In the genomic region with DNA sequence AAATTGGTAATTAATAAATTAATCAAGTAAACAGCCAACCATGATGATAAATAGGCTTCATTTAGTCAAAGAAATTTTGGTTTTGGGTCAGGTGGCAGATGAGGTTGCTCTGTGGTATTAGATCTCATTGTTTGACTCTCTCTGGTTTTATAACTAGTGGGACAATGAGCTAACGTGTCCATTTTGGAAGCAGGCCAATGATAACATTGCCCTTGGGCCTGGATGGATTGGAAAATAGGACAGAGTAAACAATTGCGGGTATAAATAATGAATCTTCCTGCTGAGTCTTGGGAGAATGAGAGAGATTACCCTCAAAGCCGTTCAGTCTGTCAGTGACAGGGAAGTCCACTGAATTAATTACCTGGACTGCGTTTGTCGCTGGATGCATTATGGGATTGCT, we compare ENCODE assay signal across 14 mouse cellular contexts. TPM values are rescaled to one million over a fixed set of nuclear protein-coding genes. Genes with fewer than 3 reads are reported as not detected.
A peak's percentile ranks its signal among the peaks of the same experiment; 100 is the strongest.
DNase-seq lines count a peak whose midpoint lies in the region; ATAC-seq and TF ChIP-seq lines count a peak whose summit lies in the region.
"Had no signal": no experiment of that assay in that cellular context is flagged by ENCODE, and none has a peak within 500 bp of the region (broad histone marks: within the 10 kb centered on the region; RNA-seq: fewer than 3 reads in every experiment).

No protein-coding gene starts in this region.

- no peaks in the 10 kb centered on the region for H3K27me3 ChIP-seq in neural tube, embryonic 13.5 days
- no peaks in the 10 kb centered on the region for H3K27me3 ChIP-seq in midbrain, postnatal 0 days (ENCODE audit: insufficient read depth, low read length)
- H3K27me3 ChIP-seq in forebrain, embryonic 12.5 days, result no peaks in the 10 kb centered on the region
- no peaks in the 10 kb centered on the region for H3K27me3 ChIP-seq in limb, embryonic 10.5 days (ENCODE audit: low read depth, poor library complexity, severe bottlenecking)
- H3K27me3 ChIP-seq: limb, embryonic 13.5 days had no signal

- H3K27ac ChIP-seq in gastrocnemius, adult 2 months, result peak overlapping the region; percentile 12; the same call in 1 of the 2 replicates
- peak overlapping the region; percentile 39; the same call in 1 of the 2 replicates for H3K27ac ChIP-seq in neural tube, embryonic 13.5 days (replicated peaks)
- H3K27ac ChIP-seq in midbrain, postnatal 0 days (ENCODE audit: low read depth, low read length), result no peak overlapping the region
- H3K27ac ChIP-seq in forebrain, embryonic 12.5 days, result no peak overlapping the region
- H3K27ac ChIP-seq in limb, embryonic 10.5 days, result no peak overlapping the region
- H3K27ac ChIP-seq: embryonic facial prominence, embryonic 10.5 days; limb, embryonic 13.5 days had no signal

- H3K36me3 ChIP-seq in neural tube, embryonic 13.5 days, result no peaks in the 10 kb centered on the region
- no peaks in the 10 kb centered on the region for H3K36me3 ChIP-seq in midbrain, postnatal 0 days (ENCODE audit: insufficient read depth, low read length)
- H3K36me3 ChIP-seq in forebrain, embryonic 12.5 days (replicated peaks), result no peaks in the 10 kb centered on the region
- H3K36me3 ChIP-seq in limb, embryonic 10.5 days, result peaks cover 14% of the 10 kb centered on the region; the same call in 1 of the 2 replicates

- intact Hi-C loops in gastrocnemius, adult 2 months (cut with DNase I), result no loop called here
- intact Hi-C loops in heart, postnatal 10 days (cut with DNase I), result no loop called here

- 32% methylated on average over 5 of the region's 5 CpGs for WGBS in neural tube, embryonic 13.5 days
- 20% methylated on average over 5 of the region's 5 CpGs for WGBS in midbrain, postnatal 0 days
- WGBS in forebrain, embryonic 12.5 days, result 59% methylated on average over 5 of the region's 5 CpGs
- WGBS in limb, embryonic 10.5 days, result 88% methylated on average over 5 of the region's 5 CpGs

- no peak overlapping the region for H3K4me3 ChIP-seq in gastrocnemius, adult 2 months
- H3K4me3 ChIP-seq in neural tube, embryonic 13.5 days, result no peak overlapping the region
- H3K4me3 ChIP-seq in midbrain, postnatal 0 days (ENCODE audit: low read depth, low read length), result no peak overlapping the region
- no peak overlapping the region for H3K4me3 ChIP-seq in forebrain, embryonic 12.5 days (replicated peaks)
- H3K4me3 ChIP-seq in limb, embryonic 10.5 days, result no peak overlapping the region
- H3K4me3 ChIP-seq: embryonic facial prominence, embryonic 10.5 days; limb, embryonic 13.5 days; myocyte had no signal

- DNase-seq in gastrocnemius, adult 2 months, result no peak
- DNase-seq in gastrocnemius, adult 8-10 months (ENCODE audit: low spot score in 2 of 2), result no peak
- no peak for DNase-seq in neural tube, embryonic 10.5 days (ENCODE audit: extremely low spot score, low spot score)
- DNase-seq in heart, postnatal 10 days, result peak; percentile 53 to 55
- DNase-seq in midbrain, postnatal 0 days (ENCODE audit: low spot score), result peak; percentile 27
- no peak for DNase-seq in limb, embryonic 10.5 days (ENCODE audit: low spot score)
- DNase-seq: gastrocnemius, postnatal 14 days; thymus, postnatal 14 days had no signal

- no peak for ATAC-seq in neural tube, embryonic 13.5 days (ENCODE audit: low read depth)
- ATAC-seq in midbrain, postnatal 0 days (ENCODE audit: low FRiP score), result no peak
- no peak for ATAC-seq in forebrain, embryonic 12.5 days (ENCODE audit: low FRiP score)
- ATAC-seq: intestine, postnatal 0 days had no signal

- TF ChIP-seq CTCF in gastrocnemius, adult 2 months (IDR thresholded peaks at IDR 0.05), result no peak
- no peak for TF ChIP-seq CTCF in midbrain, postnatal 0 days (IDR thresholded peaks at IDR 0.05)

- H3K9me3 ChIP-seq in neural tube, embryonic 13.5 days, result no peaks in the 10 kb centered on the region
- H3K9me3 ChIP-seq in midbrain, postnatal 0 days (ENCODE audit: low read length), result no peaks in the 10 kb centered on the region
- no peaks in the 10 kb centered on the region for H3K9me3 ChIP-seq in forebrain, embryonic 12.5 days
- no peaks in the 10 kb centered on the region for H3K9me3 ChIP-seq in limb, embryonic 10.5 days (replicated peaks)
- H3K9me3 ChIP-seq: embryonic facial prominence, embryonic 10.5 days; limb, embryonic 13.5 days had no signal

- no peak overlapping the region for H3K9ac ChIP-seq in neural tube, embryonic 13.5 days
- no peak overlapping the region for H3K9ac ChIP-seq in midbrain, postnatal 0 days (replicated peaks; ENCODE audit: low read length, poor library complexity, severe bottlenecking)
- no peak overlapping the region for H3K9ac ChIP-seq in forebrain, embryonic 12.5 days
- H3K9ac ChIP-seq: limb, embryonic 13.5 days had no signal

- no peak overlapping the region for H3K4me2 ChIP-seq in neural tube, embryonic 13.5 days
- H3K4me2 ChIP-seq in midbrain, postnatal 0 days (ENCODE audit: low read depth, low read length, poor library complexity, severe bottlenecking), result no peak overlapping the region
- H3K4me2 ChIP-seq in forebrain, embryonic 12.5 days, result no peak overlapping the region
- H3K4me2 ChIP-seq: limb, embryonic 13.5 days had no signal

- H3K4me1 ChIP-seq in neural tube, embryonic 13.5 days (replicated peaks), result peaks cover 69% of the 10 kb centered on the region
- peaks cover 7% of the 10 kb centered on the region for H3K4me1 ChIP-seq in midbrain, postnatal 0 days (ENCODE audit: insufficient read depth, low read length)
- H3K4me1 ChIP-seq in forebrain, embryonic 12.5 days, result peaks cover 36% of the 10 kb centered on the region
- H3K4me1 ChIP-seq in limb, embryonic 10.5 days, result peaks cover 12% of the 10 kb centered on the region

RNA-seq across cellular contexts. Expression of a gene that starts 26.7 kb away (rescaled TPM):
- 1 to 10 TPM; 7.1 to 7.9 TPM for total RNA-seq in gastrocnemius, adult 2 months (2021)
- 1 to 10 TPM; 5.6 to 7.8 (median 7.3) TPM for total RNA-seq in gastrocnemius, adult 8-10 months (2022)
- polyA plus RNA-seq in neural tube, embryonic 13.5 days (2015; fragmentation: Nextera tagmentation; extraction: Ambion mirVana), result 27.3 and 28.8 TPM in 2 replicates
- 10 to 100 TPM; 15.0 to 17.0 TPM for total RNA-seq in heart, postnatal 10 days (2021)
- total RNA-seq in midbrain, postnatal 0 days (2014; rRNA removed), result 27.2 and 34.5 TPM in 2 replicates
- 28.2 and 29.1 TPM in 2 replicates for polyA plus RNA-seq in midbrain, postnatal 0 days (2015; fragmentation: Nextera tagmentation; extraction: Ambion mirVana)
- polyA plus RNA-seq in forebrain, embryonic 12.5 days (2016; fragmentation: Nextera tagmentation; extraction: Ambion mirVana), result 22.3 and 25.5 TPM in 2 replicates
- 22.7 and 24.2 TPM in 2 replicates for polyA plus RNA-seq in limb, embryonic 10.5 days (2016; fragmentation: Nextera tagmentation; extraction: Ambion mirVana)

RNA-seq across cellular contexts. Expression of a gene that starts 41.0 kb away (rescaled TPM):
- 10 to 100 TPM; 18.8 to 26.2 TPM for total RNA-seq in gastrocnemius, adult 2 months (2021)
- 10 to 100 TPM; 20.5 to 22.9 (median 22.6) TPM for total RNA-seq in gastrocnemius, adult 8-10 months (2022)
- polyA plus RNA-seq in neural tube, embryonic 13.5 days (2015; fragmentation: Nextera tagmentation; extraction: Ambion mirVana), result 29.8 and 31.3 TPM in 2 replicates
- total RNA-seq in heart, postnatal 10 days (2021), result 10 to 100 TPM; 22.8 to 23.6 TPM
- total RNA-seq in midbrain, postnatal 0 days (2014; rRNA removed), result 30.7 and 39.2 TPM in 2 replicates
- 26.1 and 27.4 TPM in 2 replicates for polyA plus RNA-seq in midbrain, postnatal 0 days (2015; fragmentation: Nextera tagmentation; extraction: Ambion mirVana)
- polyA plus RNA-seq in forebrain, embryonic 12.5 days (2016; fragmentation: Nextera tagmentation; extraction: Ambion mirVana), result 33.1 and 35.5 TPM in 2 replicates
- polyA plus RNA-seq in limb, embryonic 10.5 days (2016; fragmentation: Nextera tagmentation; extraction: Ambion mirVana), result 43.4 and 45.4 TPM in 2 replicates

RNA-seq across cellular contexts. Expression of a gene that starts 44.2 kb away (rescaled TPM):
- total RNA-seq in gastrocnemius, adult 2 months (2021), result 1 to 10 TPM; 2.1 to 2.8 TPM
- 1 to 10 TPM; 2.9 to 3.5 (median 3.2) TPM for total RNA-seq in gastrocnemius, adult 8-10 months (2022)
- polyA plus RNA-seq in neural tube, embryonic 13.5 days (2015; fragmentation: Nextera tagmentation; extraction: Ambion mirVana), result 128 and 131 TPM in 2 replicates
- 10 to 100 TPM; 17.5 to 21.0 TPM for total RNA-seq in heart, postnatal 10 days (2021)
- total RNA-seq in midbrain, postnatal 0 days (2014; rRNA removed), result 80.5 and 89.5 TPM in 2 replicates
- 68.4 and 71.1 TPM in 2 replicates for polyA plus RNA-seq in midbrain, postnatal 0 days (2015; fragmentation: Nextera tagmentation; extraction: Ambion mirVana)
- 121 and 127 TPM in 2 replicates for polyA plus RNA-seq in forebrain, embryonic 12.5 days (2016; fragmentation: Nextera tagmentation; extraction: Ambion mirVana)
- 178 and 181 TPM in 2 replicates for polyA plus RNA-seq in limb, embryonic 10.5 days (2016; fragmentation: Nextera tagmentation; extraction: Ambion mirVana)

RNA-seq across cellular contexts. Expression of a gene that starts 55.3 kb away (rescaled TPM):
- total RNA-seq in gastrocnemius, adult 2 months (2021), result under 1 TPM; 0.36 to 0.75 TPM
- total RNA-seq in gastrocnemius, adult 8-10 months (2022), result under 1 TPM; 0.19 to 0.73 (median 0.50) TPM
- 8.2 and 8.3 TPM in 2 replicates for polyA plus RNA-seq in neural tube, embryonic 13.5 days (2015; fragmentation: Nextera tagmentation; extraction: Ambion mirVana)
- 1 to 10 TPM; 4.5 to 5.4 TPM for total RNA-seq in heart, postnatal 10 days (2021)
- total RNA-seq in midbrain, postnatal 0 days (2014; rRNA removed), result 7.1 and 7.6 TPM in 2 replicates
- 4.5 and 5.7 TPM in 2 replicates for polyA plus RNA-seq in midbrain, postnatal 0 days (2015; fragmentation: Nextera tagmentation; extraction: Ambion mirVana)
- polyA plus RNA-seq in forebrain, embryonic 12.5 days (2016; fragmentation: Nextera tagmentation; extraction: Ambion mirVana), result 8.8 and 9.4 TPM in 2 replicates
- polyA plus RNA-seq in limb, embryonic 10.5 days (2016; fragmentation: Nextera tagmentation; extraction: Ambion mirVana), result 17.3 and 19.9 TPM in 2 replicates

RNA-seq across cellular contexts. Expression of a gene that starts 55.3 kb away (rescaled TPM):
- total RNA-seq in gastrocnemius, adult 2 months (2021), result 1 to 10 TPM; 1.3 to 1.7 TPM
- 1 to 10 TPM in 1 of 4 experiments, under 1 TPM in 3; 0.56 to 1.7 (median 0.64) TPM for total RNA-seq in gastrocnemius, adult 8-10 months (2022)
- 10.2 and 11.1 TPM in 2 replicates for polyA plus RNA-seq in neural tube, embryonic 13.5 days (2015; fragmentation: Nextera tagmentation; extraction: Ambion mirVana)
- 1 to 10 TPM; 9.1 to 9.4 TPM for total RNA-seq in heart, postnatal 10 days (2021)
- 12.6 and 24.0 TPM in 2 replicates for total RNA-seq in midbrain, postnatal 0 days (2014; rRNA removed)
- 18.1 and 25.4 TPM in 2 replicates for polyA plus RNA-seq in midbrain, postnatal 0 days (2015; fragmentation: Nextera tagmentation; extraction: Ambion mirVana)
- 5.5 and 6.9 TPM in 2 replicates for polyA plus RNA-seq in forebrain, embryonic 12.5 days (2016; fragmentation: Nextera tagmentation; extraction: Ambion mirVana)
- polyA plus RNA-seq in limb, embryonic 10.5 days (2016; fragmentation: Nextera tagmentation; extraction: Ambion mirVana), result 10.0 and 13.1 TPM in 2 replicates

Comparison
In these comparisons a context has a peak if more than half of its experiments do, and no peak if none do; other contexts are left out.
1. DNase-seq: peak in heart, postnatal 10 days (2 of 2) and midbrain, postnatal 0 days (single experiment); none in gastrocnemius, adult 2 months (single experiment), gastrocnemius, adult 8-10 months (0 of 2), neural tube, embryonic 10.5 days (single experiment) and limb, embryonic 10.5 days (single experiment).
2. H3K27ac ChIP-seq: peak in gastrocnemius, adult 2 months (single experiment) and neural tube, embryonic 13.5 days (single experiment); none in midbrain, postnatal 0 days (single experiment), forebrain, embryonic 12.5 days (single experiment) and limb, embryonic 10.5 days (single experiment).
3. RNA of a gene that starts 44.2 kb away (total RNA-seq): 80.5 to 89.5 TPM in midbrain, postnatal 0 days and 17.5 to 21.0 TPM in heart, postnatal 10 days; 2.9 to 3.5 TPM in gastrocnemius, adult 8-10 months and 2.1 to 2.8 TPM in gastrocnemius, adult 2 months; every median in the first group is over 4 times any median in the second.